Mouse (Mus musculus): Measurements from ENCODE around the gene Entpd8. TPM values are rescaled to one million over a fixed set of nuclear protein-coding genes. Genes with fewer than 3 reads are reported as not detected.

The Entpd8 gene
- polyA plus RNA-seq, 1 experiment from 2014 or later, result 8.0 TPM

DNA sequence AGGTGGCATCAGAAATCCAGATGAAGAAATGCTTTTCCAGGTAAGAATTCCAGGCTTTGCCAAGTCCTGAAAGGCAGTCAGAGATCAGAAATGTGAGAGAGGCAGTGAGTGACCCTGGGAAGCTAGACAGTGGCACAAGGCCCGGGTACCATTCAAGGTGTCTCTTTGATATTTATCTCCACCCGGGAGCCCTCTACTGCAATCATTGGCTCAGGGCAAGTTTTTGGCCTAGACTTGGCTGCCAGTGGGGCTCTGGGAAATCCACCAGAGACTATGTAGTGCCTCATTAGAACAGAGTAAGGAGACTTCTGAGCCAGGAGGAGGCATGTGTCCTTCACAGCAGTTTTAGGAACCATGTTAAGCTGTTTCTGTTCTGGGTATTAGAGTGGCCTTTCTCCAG is 42.6 kb downstream of the Entpd8 start:
- Histone ChIP-seq H3K9ac (ENCODE audit: low read depth, low read length) (no peak overlapping the region), H3K27ac (ENCODE audit: low read length) (no peak overlapping the region), H3K4me1 (ENCODE audit: control insufficient read depth, low read depth, low read length) (peaks cover 4% of the 10 kb centered on the region), H3K4me3 (ENCODE audit: low read depth, low read length) (no peak overlapping the region), H3K36me3 (ENCODE audit: control insufficient read depth, insufficient read depth) (no peaks in the 10 kb centered on the region), H3K27me3 (ENCODE audit: control insufficient read depth, insufficient read depth, low read depth, low read length) (no peaks in the 10 kb centered on the region), H3K9me3 (replicated peaks; ENCODE audit: control insufficient read depth, low read length) (no peaks in the 10 kb centered on the region), H3K4me2 (ENCODE audit: low read depth, low read length) (no peak overlapping the region)
- 48% methylated on average over 2 of the region's 2 CpGs for WGBS (ENCODE audit: insufficient replicate concordance)
- ATAC-seq (ENCODE audit: low read depth), result no peak

DNA sequence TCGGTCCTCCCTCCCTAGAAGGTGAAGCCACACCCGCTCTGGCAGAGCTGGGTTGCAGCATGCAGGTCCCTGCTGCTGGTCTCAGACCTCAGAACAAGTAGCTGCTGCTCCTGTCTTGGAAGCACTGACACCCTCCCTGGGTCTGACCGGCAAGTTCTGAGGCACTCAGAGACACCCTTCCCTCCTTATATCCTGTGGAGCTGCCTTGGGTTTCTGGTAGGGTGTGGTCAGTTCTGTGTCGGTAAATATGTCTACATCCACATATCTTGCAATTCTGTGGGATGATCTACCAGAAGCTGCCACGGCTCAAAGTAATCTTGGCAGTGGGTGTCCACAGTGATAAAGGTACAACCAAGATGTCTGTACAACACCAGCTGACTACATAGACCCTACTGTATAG is 43.4 kb downstream of the Entpd8 start:
- Histone ChIP-seq H3K4me2 (ENCODE audit: low read depth, low read length) (no peak overlapping the region), H3K36me3 (ENCODE audit: control insufficient read depth, insufficient read depth) (no peaks in the 10 kb centered on the region), H3K27ac (ENCODE audit: low read length) (no peak overlapping the region), H3K4me3 (ENCODE audit: low read depth, low read length) (no peak overlapping the region), H3K27me3 (ENCODE audit: control insufficient read depth, insufficient read depth, low read depth, low read length) (no peaks in the 10 kb centered on the region), H3K9me3 (replicated peaks; ENCODE audit: control insufficient read depth, low read length) (no peaks in the 10 kb centered on the region), H3K4me1 (ENCODE audit: control insufficient read depth, low read depth, low read length) (peaks cover 4% of the 10 kb centered on the region), H3K9ac (ENCODE audit: low read depth, low read length) (no peak overlapping the region)
- ATAC-seq (ENCODE audit: low read depth), result no peak
- WGBS (ENCODE audit: insufficient replicate concordance), result 33% methylated on average over 5 of the region's 5 CpGs

DNA sequence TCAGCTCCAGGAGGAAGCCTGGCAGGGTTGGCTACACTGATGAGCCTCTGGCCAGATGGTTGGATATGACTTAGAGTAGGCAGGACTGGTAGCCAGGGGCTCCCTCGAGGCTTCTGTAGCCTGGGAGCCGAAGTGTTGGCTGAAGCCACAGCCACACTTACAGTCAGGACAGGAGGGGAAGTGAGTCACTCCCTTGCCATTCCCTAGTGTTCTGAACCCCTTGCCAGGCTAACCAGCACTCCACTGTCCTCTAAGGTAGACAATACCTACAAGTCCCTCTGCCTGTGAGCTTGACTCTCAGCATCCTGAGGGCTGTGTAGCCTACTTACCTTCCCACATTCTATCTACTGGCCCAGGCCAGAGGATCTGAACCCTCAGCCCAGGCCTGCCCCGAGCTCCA is 44.3 kb downstream of the Entpd8 start:
- Histone ChIP-seq H3K4me3 (ENCODE audit: low read depth, low read length) (no peak overlapping the region), H3K9me3 (replicated peaks; ENCODE audit: control insufficient read depth, low read length) (no peaks in the 10 kb centered on the region), H3K9ac (ENCODE audit: low read depth, low read length) (no peak overlapping the region), H3K27me3 (ENCODE audit: control insufficient read depth, insufficient read depth, low read depth, low read length) (no peaks in the 10 kb centered on the region), H3K27ac (ENCODE audit: low read length) (no peak overlapping the region), H3K36me3 (ENCODE audit: control insufficient read depth, insufficient read depth) (no peaks in the 10 kb centered on the region), H3K4me2 (ENCODE audit: low read depth, low read length) (no peak overlapping the region), H3K4me1 (ENCODE audit: control insufficient read depth, low read depth, low read length) (peaks cover 4% of the 10 kb centered on the region)
- ATAC-seq (ENCODE audit: low read depth), result no peak
- 47% methylated on average over 3 of the region's 3 CpGs for WGBS (ENCODE audit: insufficient replicate concordance)

GRCm38 (mm10) chr2:25125146-25125545 is 45.0 kb downstream of the Entpd8 start:
- Histone ChIP-seq H3K9me3 (replicated peaks; ENCODE audit: control insufficient read depth, low read length) (no peaks in the 10 kb centered on the region), H3K4me2 (ENCODE audit: low read depth, low read length) (no peak overlapping the region), H3K27ac (ENCODE audit: low read length) (no peak overlapping the region), H3K9ac (ENCODE audit: low read depth, low read length) (no peak overlapping the region), H3K36me3 (ENCODE audit: control insufficient read depth, insufficient read depth) (no peaks in the 10 kb centered on the region), H3K27me3 (ENCODE audit: control insufficient read depth, insufficient read depth, low read depth, low read length) (no peaks in the 10 kb centered on the region), H3K4me3 (ENCODE audit: low read depth, low read length) (no peak overlapping the region), H3K4me1 (ENCODE audit: control insufficient read depth, low read depth, low read length) (peaks cover 4% of the 10 kb centered on the region)
- 72% methylated on average over 6 of the region's 6 CpGs for WGBS (ENCODE audit: insufficient replicate concordance)
- peak; percentile 17; the same call in 1 of the 2 replicates for ATAC-seq (ENCODE audit: low read depth)

GRCm38 (mm10) chr2:25126011-25127010 is 46.2 kb downstream of the Entpd8 start:
- Histone ChIP-seq H3K4me3 (ENCODE audit: low read depth, low read length) (no peak overlapping the region), H3K27ac (ENCODE audit: low read length) (no peak overlapping the region), H3K27me3 (ENCODE audit: control insufficient read depth, insufficient read depth, low read depth, low read length) (no peaks in the 10 kb centered on the region), H3K36me3 (ENCODE audit: control insufficient read depth, insufficient read depth) (no peaks in the 10 kb centered on the region), H3K4me2 (ENCODE audit: low read depth, low read length) (no peak overlapping the region), H3K4me1 (ENCODE audit: control insufficient read depth, low read depth, low read length) (peaks cover 11% of the 10 kb centered on the region), H3K9ac (ENCODE audit: low read depth, low read length) (no peak overlapping the region), H3K9me3 (replicated peaks; ENCODE audit: control insufficient read depth, low read length) (no peaks in the 10 kb centered on the region)
- WGBS (ENCODE audit: insufficient replicate concordance), result 70% methylated on average over 19 of the region's 19 CpGs
- ATAC-seq (ENCODE audit: low read depth), result no peak

DNA sequence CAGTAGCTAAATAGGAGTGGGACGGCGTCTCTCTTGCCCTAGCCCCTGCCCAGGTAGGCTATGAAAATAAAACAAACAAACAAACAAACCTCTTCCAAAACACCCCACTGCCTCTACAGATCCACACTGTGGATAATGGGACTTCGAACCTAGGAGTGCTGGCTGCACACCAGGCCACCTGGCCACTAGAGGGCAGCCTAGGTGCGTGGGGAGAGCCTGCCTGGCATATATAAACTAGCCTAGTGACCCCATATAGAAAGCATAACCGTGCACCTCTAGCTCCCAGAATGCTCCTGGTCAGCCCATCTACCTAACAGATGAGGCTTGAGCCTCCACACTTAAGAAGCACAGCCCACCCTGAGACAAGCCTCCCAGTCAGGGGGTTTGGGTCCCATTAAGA is 47.1 kb downstream of the Entpd8 start:
- peaks cover 18% of the 10 kb centered on the region for H3K4me1 ChIP-seq (ENCODE audit: control insufficient read depth, low read depth, low read length)
- 37% methylated on average over 5 of the region's 5 CpGs for WGBS (ENCODE audit: insufficient replicate concordance)

GRCm38 (mm10) chr2:25128072-25128471 is 48.0 kb downstream of the Entpd8 start:
- Histone ChIP-seq H3K9ac (ENCODE audit: low read depth, low read length) (no peak overlapping the region), H3K4me1 (ENCODE audit: control insufficient read depth, low read depth, low read length) (peaks cover 18% of the 10 kb centered on the region), H3K4me2 (ENCODE audit: low read depth, low read length) (no peak overlapping the region), H3K9me3 (replicated peaks; ENCODE audit: control insufficient read depth, low read length) (no peaks in the 10 kb centered on the region), H3K36me3 (ENCODE audit: control insufficient read depth, insufficient read depth) (no peaks in the 10 kb centered on the region), H3K4me3 (ENCODE audit: low read depth, low read length) (no peak overlapping the region), H3K27ac (ENCODE audit: low read length) (no peak overlapping the region), H3K27me3 (ENCODE audit: control insufficient read depth, insufficient read depth, low read depth, low read length) (no peaks in the 10 kb centered on the region)
- ATAC-seq (ENCODE audit: low read depth), result no peak
- 74% methylated on average over 11 of the region's 11 CpGs for WGBS (ENCODE audit: insufficient replicate concordance)

More for the DNA sequence above, 47.1 kb downstream of the Entpd8 start:
- no peaks in the 10 kb centered on the region for H3K36me3 ChIP-seq (ENCODE audit: control insufficient read depth, insufficient read depth)
- H3K4me3 ChIP-seq (ENCODE audit: low read depth, low read length), result no peak overlapping the region
- H3K27ac ChIP-seq (ENCODE audit: low read length), result no peak overlapping the region
- ATAC-seq (ENCODE audit: low read depth), result peak; percentile 50; the same call in 1 of the 2 replicates
- no peak overlapping the region for H3K4me2 ChIP-seq (ENCODE audit: low read depth, low read length)
- H3K9me3 ChIP-seq (replicated peaks; ENCODE audit: control insufficient read depth, low read length), result no peaks in the 10 kb centered on the region
- no peak overlapping the region for H3K9ac ChIP-seq (ENCODE audit: low read depth, low read length)
- no peaks in the 10 kb centered on the region for H3K27me3 ChIP-seq (ENCODE audit: control insufficient read depth, insufficient read depth, low read depth, low read length)

DNA sequence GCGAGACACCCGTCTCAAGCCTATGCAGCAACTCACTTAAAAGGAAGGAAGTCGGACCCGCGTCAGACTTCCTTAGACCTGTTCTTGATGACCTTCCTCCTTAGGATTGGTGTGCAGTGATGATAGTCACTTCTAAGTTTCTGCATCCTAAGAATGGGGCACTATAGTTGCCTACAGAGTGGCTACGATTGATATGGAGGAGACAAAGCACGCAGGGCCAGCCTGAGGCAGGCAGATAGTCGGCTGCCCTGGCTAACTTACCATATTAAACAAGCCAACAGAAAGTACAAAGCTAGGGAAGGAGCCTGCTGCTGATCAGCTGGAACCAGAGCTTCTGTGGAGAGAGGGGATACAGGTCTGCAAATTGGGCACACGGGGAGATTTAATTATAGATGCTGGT is 51.5 kb downstream of the Entpd8 start:
- Histone ChIP-seq H3K27ac (ENCODE audit: low read length) (no peak overlapping the region), H3K36me3 (ENCODE audit: control insufficient read depth, insufficient read depth) (no peaks in the 10 kb centered on the region), H3K9me3 (replicated peaks; ENCODE audit: control insufficient read depth, low read length) (no peaks in the 10 kb centered on the region), H3K27me3 (ENCODE audit: control insufficient read depth, insufficient read depth, low read depth, low read length) (no peaks in the 10 kb centered on the region), H3K4me3 (ENCODE audit: low read depth, low read length) (no peak overlapping the region), H3K9ac (ENCODE audit: low read depth, low read length) (no peak overlapping the region), H3K4me2 (ENCODE audit: low read depth, low read length) (no peak overlapping the region), H3K4me1 (ENCODE audit: control insufficient read depth, low read depth, low read length) (peaks cover 14% of the 10 kb centered on the region)
- peak; percentile 78 for ATAC-seq (ENCODE audit: low read depth)
- WGBS (ENCODE audit: insufficient replicate concordance), result 30% methylated on average over 9 of the region's 9 CpGs

Data from liver, embryonic 16.5 days (tissue).